Mouse (Mus musculus) liver, embryonic 12.5 days (tissue): ENCODE results near the gene Celf3. TPM values are rescaled to one million over a fixed set of nuclear protein-coding genes. Genes with fewer than 3 reads are reported as not detected.

Source experiments
- ATAC-seq: fragments of 200-750 bp; cut with Nextera tagmentation; 2 replicates; pipeline ENCODE4 v1.8.0; 2017; ENCODE audit warnings: moderate number of reproducible peaks, mild to moderate bottlenecking, moderate library complexity
- H3K27ac ChIP-seq: fragments of 300-500 bp; sonication (generic); 2 replicates; pipeline ENCODE4 v1.5.1; 2016; ENCODE audit warnings: mild to moderate bottlenecking
- H3K27me3 ChIP-seq: fragments of 300-500 bp; sonication (generic); replicated peaks from 2 replicates; pipeline ENCODE4 v1.6.1; 2016; ENCODE audit warnings: mild to moderate bottlenecking, moderate library complexity
- H3K36me3 ChIP-seq: fragments of 300-500 bp; sonication (generic); 2 replicates; pipeline ENCODE4 v1.6.1; 2016; ENCODE audit warnings: mild to moderate bottlenecking, moderate library complexity
- H3K4me1 ChIP-seq: fragments of 300-500 bp; sonication (generic); 2 replicates; pipeline ENCODE4 v1.6.1; 2016
- H3K4me2 ChIP-seq: fragments of 300-500 bp; sonication (generic); 2 replicates; pipeline ENCODE4 v1.6.1; 2016; ENCODE audit warnings: mild to moderate bottlenecking, moderate library complexity
- H3K4me3 ChIP-seq: fragments of 300-500 bp; sonication (generic); 2 replicates; pipeline ENCODE4 v1.5.1; 2016; ENCODE audit warnings: mild to moderate bottlenecking, moderate library complexity
- H3K9ac ChIP-seq: fragments of 300-500 bp; sonication (generic); 2 replicates; pipeline ENCODE4 v1.6.1; 2016; ENCODE audit warnings: mild to moderate bottlenecking, moderate library complexity
- H3K9me3 ChIP-seq: fragments of 300-500 bp; sonication (generic); replicated peaks from 2 replicates; pipeline ENCODE4 v1.6.1; 2016; ENCODE audit warnings: mild to moderate bottlenecking, moderate library complexity
- WGBS: fragments of 180-500 bp; shearing (Covaris S2); methylation state at CpG from one replicate; pipeline ENCODE4 v1.1.7; 2016; ENCODE audit not compliant: insufficient replicate concordance; 5-methylcytosine and 5-hydroxymethylcytosine counted together
- polyA plus RNA-seq: library from polyadenylated mRNA; unstranded; fragments of >200 nt; fragmentation: Nextera tagmentation; extraction: Ambion mirVana; gene quantifications from 2 replicates; pipeline ENCODE4 v1.2.1, GENCODE M21; 2016

Gene Celf3
- polyA plus RNA-seq, 1 experiment from 2014 or later: 0.44 TPM

DNA sequence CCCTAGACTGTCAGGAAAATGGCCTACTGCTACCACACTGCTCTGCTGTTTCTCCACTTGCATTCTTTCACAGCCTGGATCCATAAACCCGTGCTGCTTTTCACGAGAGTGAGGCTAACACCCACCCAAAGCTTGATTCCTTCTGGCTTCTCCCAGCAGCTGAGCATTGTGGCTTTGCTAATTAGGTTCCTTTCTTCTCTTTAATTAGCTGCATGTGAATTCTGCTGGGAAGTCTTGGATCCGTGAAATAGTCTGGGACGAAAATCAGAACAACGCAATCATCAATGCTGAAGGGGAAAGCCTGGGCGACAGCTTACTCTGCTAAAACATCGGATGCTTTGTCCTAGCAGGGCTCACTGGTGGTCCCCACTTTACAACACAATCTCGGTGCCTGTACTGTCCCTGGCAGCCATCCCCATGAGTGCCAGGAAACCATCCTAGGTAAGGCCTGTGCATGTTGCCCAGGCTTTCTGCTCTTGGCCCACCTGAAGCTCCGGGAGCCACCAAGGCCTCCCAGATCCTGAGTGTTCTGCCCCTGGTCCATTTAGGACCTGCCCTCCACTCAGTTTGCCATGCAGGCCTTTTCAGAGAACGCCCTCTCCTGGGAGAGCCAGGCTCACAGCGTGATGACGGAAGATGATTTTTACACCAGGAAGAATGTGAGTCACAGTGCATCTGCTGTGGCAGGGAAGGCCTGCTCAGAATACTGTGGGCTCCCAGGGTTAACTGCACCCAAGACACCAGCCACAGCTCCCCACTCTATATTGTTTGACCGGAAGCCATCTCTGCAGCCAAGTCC lies 12.3 kb upstream of the Celf3 start:
- ATAC-seq: no peak

DNA sequence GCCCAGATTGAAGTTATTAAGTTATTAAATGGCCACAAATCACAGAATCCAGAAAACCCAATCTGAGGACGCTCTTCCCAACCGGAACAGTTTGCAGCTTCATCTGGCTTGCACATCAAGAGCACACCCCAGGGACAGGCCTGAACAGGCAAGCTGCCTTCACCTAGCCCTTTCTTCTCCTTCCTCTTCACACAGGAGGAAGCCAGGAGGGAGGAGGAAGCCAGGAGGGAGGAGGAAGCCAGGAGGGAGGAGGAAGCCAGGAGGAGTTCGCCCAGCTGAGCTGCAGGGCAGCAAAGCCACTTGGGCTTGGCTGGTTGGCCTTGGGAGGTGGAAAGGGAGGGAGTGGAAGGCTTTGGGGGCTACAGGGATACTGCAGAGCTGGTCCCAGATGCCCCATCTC lies 9.2 kb upstream of the Celf3 start:
- no peak overlapping the region for H3K4me2 ChIP-seq
- WGBS: 32% methylated on average over 3 of the region's 3 CpGs
- H3K27ac ChIP-seq: no peak overlapping the region
- H3K36me3 ChIP-seq: no peaks in the 10 kb centered on the region
- ATAC-seq: no peak
- no peak overlapping the region for H3K4me3 ChIP-seq
- H3K9ac ChIP-seq: no peak overlapping the region
- no peaks in the 10 kb centered on the region for H3K9me3 ChIP-seq
- H3K4me1 ChIP-seq: 0 out of 2 replicates have a peak, but pooled peaks cover 9% of the 10 kb centered on the region
- H3K27me3 ChIP-seq: peaks cover 24% of the 10 kb centered on the region

More for the DNA sequence above, 12.3 kb upstream of the Celf3 start:
- Histone ChIP-seq H3K9ac (no peak overlapping the region), H3K27me3 (peaks cover 12% of the 10 kb centered on the region; the same call in 1 of the 2 replicates), H3K36me3 (no peaks in the 10 kb centered on the region), H3K4me2 (no peak overlapping the region), H3K4me1 (no peaks in the 10 kb centered on the region), H3K27ac (no peak overlapping the region), H3K9me3 (no peaks in the 10 kb centered on the region), H3K4me3 (no peak overlapping the region)
- 65% methylated on average over 13 of the region's 13 CpGs for WGBS

DNA sequence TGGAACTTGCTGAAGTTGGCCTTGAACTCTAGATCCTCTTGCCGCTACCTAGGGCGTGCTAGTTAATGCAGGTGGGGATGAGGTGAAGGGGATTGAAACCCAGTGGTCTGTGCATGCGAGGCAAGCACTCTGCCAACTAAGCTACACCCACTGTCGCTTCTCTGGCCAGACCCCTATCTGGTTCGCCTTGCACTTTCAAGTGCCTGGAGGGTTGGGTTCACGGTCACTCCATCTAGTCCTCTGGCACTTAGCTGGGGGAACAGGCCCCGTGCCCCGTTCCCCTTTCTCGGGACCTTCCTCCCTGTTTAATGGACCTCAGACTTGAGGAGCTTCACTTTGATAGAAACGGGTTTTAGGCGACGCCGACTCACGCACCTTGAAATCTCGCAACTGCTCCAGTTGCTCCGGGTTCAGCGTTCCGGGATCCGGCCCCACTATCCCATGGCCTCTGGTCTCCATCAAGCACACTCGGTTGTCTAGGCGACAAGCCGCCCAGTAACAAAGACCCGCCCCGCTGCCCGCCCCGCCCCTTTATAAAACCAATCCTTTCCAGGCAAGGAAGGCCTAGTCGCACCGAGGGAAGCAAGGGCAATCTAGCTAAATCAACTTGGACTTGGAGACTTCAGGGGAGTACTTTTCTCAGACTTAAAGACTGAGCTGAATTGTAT lies 5.5 kb upstream of the Celf3 start:
- H3K9me3 ChIP-seq: no peaks in the 10 kb centered on the region
- no peak overlapping the region for H3K27ac ChIP-seq
- H3K4me2 ChIP-seq: peak overlapping the region; percentile 25; the same call in 1 of the 2 replicates
- H3K9ac ChIP-seq: no peak overlapping the region
- H3K4me1 ChIP-seq: peaks cover 12% of the 10 kb centered on the region
- no peak for ATAC-seq
- no peak overlapping the region for H3K4me3 ChIP-seq
- no peaks in the 10 kb centered on the region for H3K36me3 ChIP-seq
- H3K27me3 ChIP-seq: peaks cover 34% of the 10 kb centered on the region
- WGBS: 17% methylated on average over 28 of the region's 28 CpGs

DNA sequence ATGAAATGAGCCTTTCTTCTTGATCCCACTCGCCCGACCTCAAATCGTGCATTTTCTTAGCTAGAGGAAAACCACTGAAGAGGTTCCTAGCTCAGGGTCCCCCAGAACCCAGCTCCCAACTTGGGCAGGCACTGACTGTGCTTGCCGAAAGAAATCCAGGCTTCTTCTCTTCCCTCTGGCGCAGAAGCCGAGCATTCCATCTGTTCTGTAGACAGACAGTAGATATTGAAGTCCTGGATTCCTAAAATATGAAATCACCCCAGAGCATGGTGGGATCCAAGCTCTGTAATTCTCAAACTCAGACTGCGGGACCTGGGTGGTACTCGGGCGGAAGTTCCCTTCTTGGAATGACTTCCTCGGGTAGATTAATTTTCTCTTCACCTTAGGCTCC lies 5.0 kb upstream of the Celf3 start:
- Histone ChIP-seq H3K9me3 (no peaks in the 10 kb centered on the region), H3K27me3 (peaks cover 37% of the 10 kb centered on the region), H3K27ac (no peak overlapping the region), H3K4me3 (no peak overlapping the region), H3K9ac (no peak overlapping the region), H3K4me2 (no peak overlapping the region), H3K4me1 (peaks cover 17% of the 10 kb centered on the region), H3K36me3 (no peaks in the 10 kb centered on the region)
- ATAC-seq: no peak
- WGBS: 51% methylated on average over 10 of the region's 10 CpGs

DNA sequence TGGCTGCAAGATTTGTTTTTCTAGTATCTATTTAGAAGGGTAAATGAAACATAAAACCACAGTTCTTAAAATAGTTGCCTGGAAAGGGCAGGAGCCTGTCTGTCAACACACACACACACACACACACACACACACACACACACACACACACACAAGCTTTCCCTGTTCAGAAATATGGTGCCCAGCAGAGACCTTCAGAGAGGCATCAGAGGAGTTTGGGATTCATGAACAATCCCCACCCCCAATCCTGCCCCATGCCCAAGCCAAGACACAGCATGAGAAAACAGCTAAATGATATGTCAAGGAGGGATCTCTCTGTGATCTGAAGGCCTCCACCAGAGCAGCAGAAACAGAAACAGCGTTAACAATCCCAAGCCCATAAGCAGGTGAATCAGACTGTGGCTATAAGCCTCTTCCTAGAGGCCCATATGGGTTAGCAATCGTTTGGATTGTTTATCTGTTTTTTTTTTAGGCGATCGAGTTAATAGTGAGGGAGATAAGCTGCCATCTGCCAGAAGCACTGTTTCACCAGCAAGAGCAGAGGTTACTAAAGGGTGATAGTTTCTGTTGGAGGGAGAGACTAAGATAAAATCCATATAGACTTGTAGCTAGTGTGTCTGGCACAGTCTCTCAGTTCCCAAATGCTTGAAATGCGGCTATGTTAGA lies 4.4 kb upstream of the Celf3 start:
- Histone ChIP-seq H3K27ac (no peak overlapping the region), H3K9ac (no peak overlapping the region), H3K4me1 (peaks cover 23% of the 10 kb centered on the region), H3K36me3 (no peaks in the 10 kb centered on the region), H3K4me2 (no peak overlapping the region), H3K27me3 (peaks cover 37% of the 10 kb centered on the region), H3K4me3 (no peak overlapping the region), H3K9me3 (no peaks in the 10 kb centered on the region)
- ATAC-seq: no peak
- WGBS: 44% methylated on average over 5 of the region's 5 CpGs

DNA sequence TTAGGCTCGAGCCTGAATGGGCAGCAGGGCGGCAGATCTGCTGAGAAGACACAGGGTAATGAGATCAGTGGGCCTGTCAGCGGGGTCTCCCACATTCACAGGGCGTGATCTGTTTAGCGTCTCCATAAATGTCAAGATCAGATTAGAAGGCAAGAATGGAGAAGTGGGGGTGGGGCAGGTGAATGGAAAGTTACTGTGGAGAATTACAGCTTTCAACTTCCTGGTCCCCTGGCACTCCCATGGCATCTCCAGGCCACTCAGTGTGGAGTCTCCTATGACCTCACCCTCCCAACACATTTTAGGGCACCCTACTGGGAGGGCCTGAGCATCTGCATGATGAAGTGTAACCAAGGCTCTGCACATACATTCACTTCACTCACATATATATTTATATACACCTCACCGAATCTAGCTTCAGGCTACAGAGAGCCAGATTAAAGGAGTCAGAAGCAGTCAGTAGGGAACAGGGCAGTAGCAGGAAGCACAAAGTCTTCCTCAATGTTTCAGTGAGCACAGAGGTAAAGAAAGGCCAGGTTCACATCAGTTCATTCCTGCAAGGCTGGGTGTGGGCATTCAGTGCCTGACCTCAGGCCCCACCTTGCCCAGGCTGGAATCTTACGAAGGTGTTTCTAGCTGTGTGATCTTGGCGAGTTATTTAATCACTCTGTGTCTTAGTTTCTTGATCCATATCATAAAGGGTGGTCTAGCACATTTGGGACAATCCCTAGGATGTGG lies 1.6 kb upstream of the Celf3 start:
- Histone ChIP-seq H3K9me3 (no peaks in the 10 kb centered on the region), H3K9ac (no peak overlapping the region), H3K27ac (no peak overlapping the region), H3K36me3 (no peaks in the 10 kb centered on the region), H3K4me2 (no peak overlapping the region), H3K27me3 (peaks cover 61% of the 10 kb centered on the region), H3K4me3 (no peak overlapping the region), H3K4me1 (peaks cover 26% of the 10 kb centered on the region)
- ATAC-seq: no peak
- WGBS: 47% methylated on average over 8 of the region's 8 CpGs

DNA sequence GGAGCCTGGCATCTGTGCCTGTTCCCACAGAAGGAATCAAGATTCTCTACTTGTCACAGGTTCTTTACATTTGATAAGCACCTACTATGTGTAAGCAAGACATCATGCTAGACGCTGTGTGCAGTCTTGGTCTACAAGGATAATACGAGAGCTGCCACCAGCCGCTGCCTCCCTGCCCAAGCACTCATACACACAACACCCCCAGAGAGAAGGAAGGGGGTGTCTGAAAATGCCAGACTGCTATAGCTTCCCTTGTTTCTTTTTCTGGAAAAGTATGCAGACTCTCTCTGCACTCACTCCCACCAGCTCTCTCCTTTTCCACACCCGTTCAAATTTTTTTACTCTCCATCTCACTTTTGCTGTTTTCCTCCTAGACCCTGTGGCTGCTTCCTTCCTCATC lies 651 bp upstream of the Celf3 start:
- Histone ChIP-seq H3K27ac (no peak overlapping the region), H3K27me3 (peaks cover 66% of the 10 kb centered on the region), H3K4me2 (peak overlapping the region; percentile 40), H3K4me3 (no peak overlapping the region), H3K36me3 (no peaks in the 10 kb centered on the region), H3K9ac (no peak overlapping the region), H3K4me1 (peaks cover 25% of the 10 kb centered on the region), H3K9me3 (no peaks in the 10 kb centered on the region)
- 53% methylated on average over 4 of the region's 4 CpGs for WGBS
- no peak for ATAC-seq

DNA sequence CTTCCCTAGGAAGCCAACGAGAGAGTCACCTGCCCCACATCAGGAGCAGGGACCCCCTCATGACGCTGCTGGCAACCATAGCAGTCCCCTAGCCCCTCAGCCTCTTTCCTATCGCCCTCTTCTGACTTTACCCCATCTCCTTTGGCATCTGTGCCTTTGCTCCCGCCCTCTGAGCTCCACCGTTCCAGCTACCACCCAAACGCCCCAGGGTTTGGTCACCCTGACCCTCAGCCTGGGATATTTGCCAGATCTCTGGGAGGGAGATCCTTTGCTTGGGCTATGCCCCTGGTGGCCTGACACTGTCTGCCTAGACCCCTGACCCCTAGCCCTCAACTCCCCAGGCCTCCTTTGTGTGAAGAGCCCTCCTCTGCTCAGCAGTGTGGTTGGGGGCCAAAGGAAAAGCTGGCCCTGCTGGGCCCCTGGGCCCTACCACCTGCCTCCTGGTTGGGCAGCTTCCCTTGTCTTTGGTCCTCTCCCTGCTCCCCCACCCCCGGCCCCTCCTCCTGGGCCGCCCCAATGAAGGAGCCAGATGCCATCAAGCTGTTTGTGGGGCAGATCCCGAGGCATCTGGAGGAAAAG lies 585 bp downstream of the Celf3 start:
- Histone ChIP-seq H3K4me1 (peaks cover 17% of the 10 kb centered on the region), H3K27ac (no peak overlapping the region), H3K27me3 (peaks cover 59% of the 10 kb centered on the region), H3K4me2 (no peak overlapping the region; the same call in 1 of the 2 replicates), H3K4me3 (no peak overlapping the region), H3K9ac (no peak overlapping the region), H3K36me3 (no peaks in the 10 kb centered on the region), H3K9me3 (no peaks in the 10 kb centered on the region)
- 14% methylated on average over 9 of the region's 9 CpGs for WGBS
- ATAC-seq: no peak

DNA sequence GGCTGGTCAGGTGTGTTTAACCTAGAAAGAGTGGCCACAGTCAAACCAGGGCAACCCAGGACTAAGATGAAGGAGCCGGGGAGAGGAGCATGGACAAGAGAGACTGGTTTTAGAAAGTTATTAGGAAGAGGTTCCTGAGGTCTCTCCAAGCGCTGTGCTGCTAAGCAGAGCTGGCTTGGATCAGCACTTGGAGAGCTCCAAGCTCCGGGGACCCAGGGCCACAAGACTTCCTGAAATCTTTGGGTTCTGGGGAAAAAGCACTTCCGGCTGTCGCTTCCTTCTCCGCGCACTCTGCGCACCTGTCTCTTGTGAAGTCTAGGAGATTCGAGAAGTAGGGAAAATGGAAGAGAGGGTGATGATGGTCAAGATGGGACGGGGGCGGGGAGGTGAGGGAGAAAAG lies 1.5 kb downstream of the Celf3 start:
- Histone ChIP-seq H3K4me2 (peak overlapping the region; percentile 24; the same call in 1 of the 2 replicates), H3K9ac (no peak overlapping the region), H3K27me3 (peaks cover 63% of the 10 kb centered on the region), H3K36me3 (no peaks in the 10 kb centered on the region), H3K4me1 (peaks cover 17% of the 10 kb centered on the region), H3K27ac (no peak overlapping the region), H3K4me3 (no peak overlapping the region), H3K9me3 (no peaks in the 10 kb centered on the region)
- no peak for ATAC-seq
- WGBS: 3% methylated on average over 11 of the region's 11 CpGs

DNA sequence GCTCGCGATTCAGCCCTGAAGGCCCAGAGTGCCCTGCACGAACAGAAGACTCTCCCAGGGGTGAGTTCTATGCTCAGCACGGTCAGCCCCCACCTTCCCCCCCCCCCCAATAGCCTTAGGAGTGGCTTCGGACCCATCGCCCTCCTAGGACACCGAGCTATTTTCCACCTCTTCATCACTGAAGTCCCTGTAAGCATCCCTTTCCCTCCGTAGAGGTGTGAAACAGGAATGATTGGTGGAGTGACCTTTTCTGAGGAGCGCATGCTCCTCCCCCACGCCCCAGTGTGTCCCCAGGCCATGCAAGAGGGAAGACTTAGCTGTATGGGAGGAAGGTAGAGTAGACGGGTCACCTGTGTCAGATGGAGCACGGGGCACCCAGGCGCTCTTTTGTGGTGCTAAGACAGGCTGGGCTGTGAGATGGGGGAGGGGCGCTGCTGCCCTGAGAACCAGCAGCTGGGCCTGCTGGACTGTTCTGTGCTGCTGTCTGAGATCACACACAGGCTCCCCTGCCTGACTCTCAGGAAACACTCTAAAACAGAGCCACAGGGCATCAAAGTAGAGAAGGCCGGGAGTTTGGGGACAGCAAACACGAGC lies 2.3 kb downstream of the Celf3 start, which contains the start of gene Riiad1:
TSS of gene Riiad1 (minus strand) at position 51 of the 594 bp plus-strand sequence.
- H3K4me1 ChIP-seq: peaks cover 17% of the 10 kb centered on the region
- no peaks in the 10 kb centered on the region for H3K9me3 ChIP-seq
- no peaks in the 10 kb centered on the region for H3K36me3 ChIP-seq
- WGBS: 15% methylated on average over 16 of the region's 16 CpGs
- peak within 1 kb of the TSS; percentile 24; the same call in 1 of the 2 replicates for H3K4me2 ChIP-seq
- H3K27me3 ChIP-seq: peaks cover 62% of the 10 kb centered on the region
- ATAC-seq: no peak
- H3K27ac ChIP-seq: no peak within 1 kb of the TSS
- H3K4me3 ChIP-seq: no peak within 1 kb of the TSS
- no peak within 1 kb of the TSS for H3K9ac ChIP-seq

DNA sequence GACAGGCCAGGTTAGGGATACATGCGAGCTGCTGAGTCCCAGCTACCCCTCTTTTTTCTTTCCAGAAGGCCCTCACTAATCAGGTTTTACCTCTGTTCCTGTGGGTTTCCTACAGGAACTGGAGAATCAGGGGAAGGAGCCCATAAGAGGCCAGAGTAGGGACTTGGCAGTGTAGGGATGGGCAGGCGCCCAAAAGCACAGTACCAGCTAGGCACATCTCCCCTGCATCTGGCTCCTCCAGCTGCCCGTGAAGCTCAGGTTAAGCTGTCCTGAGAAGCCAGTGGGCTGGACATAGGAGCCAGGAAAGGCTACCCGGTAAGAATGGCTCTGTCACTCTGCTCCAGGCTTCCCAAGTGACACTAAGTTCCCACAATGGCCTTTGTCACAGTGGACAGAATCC lies 3.3 kb downstream of the Celf3 start:
- H3K4me1 ChIP-seq: peaks cover 17% of the 10 kb centered on the region
- no peaks in the 10 kb centered on the region for H3K36me3 ChIP-seq
- H3K27me3 ChIP-seq: peaks cover 56% of the 10 kb centered on the region
- H3K4me3 ChIP-seq: no peak overlapping the region
- ATAC-seq: no peak
- H3K27ac ChIP-seq: no peak overlapping the region
- H3K9me3 ChIP-seq: no peaks in the 10 kb centered on the region
- 38% methylated on average over 4 of the region's 4 CpGs for WGBS
- no peak overlapping the region for H3K4me2 ChIP-seq
- H3K9ac ChIP-seq: no peak overlapping the region
